Mouse (Mus musculus): ENCODE data around the gene Tut4. TPM values are rescaled to one million over a fixed set of nuclear protein-coding genes. Genes with fewer than 3 reads are reported as not detected.

Tut4 gene
- polyA plus RNA-seq, 1 experiment from 2014 or later = 41.5 TPM

- H3K36me3 ChIP-seq (ENCODE audit: control insufficient read depth, insufficient read depth, low read length) = no peaks in the 10 kb centered on the region
- ATAC-seq = no peak
- H3K9ac ChIP-seq (ENCODE audit: low read depth, low read length) = no peak overlapping the region
- no peaks in the 10 kb centered on the region for H3K9me3 ChIP-seq (ENCODE audit: control insufficient read depth, low read length)
- no peak overlapping the region for H3K4me3 ChIP-seq (ENCODE audit: low read length)
- no peaks in the 10 kb centered on the region for H3K27me3 ChIP-seq (replicated peaks; ENCODE audit: control insufficient read depth, insufficient read depth, low read length)
- H3K4me1 ChIP-seq (ENCODE audit: control insufficient read depth, insufficient read depth, low read depth, low read length) = no peaks in the 10 kb centered on the region
- H3K27ac ChIP-seq (ENCODE audit: low read depth, low read length) = no peak overlapping the region
- WGBS = 84% methylated on average over 2 of the region's 2 CpGs
- no peak overlapping the region for H3K4me2 ChIP-seq (ENCODE audit: low read length)
Measured at GRCm38 (mm10) chr4:108473586-108473985, 14.4 kb downstream of the Tut4 start.

GRCm38 (mm10) chr4:108482776-108483175, 23.6 kb downstream of the Tut4 start:
- Histone ChIP-seq H3K9ac (ENCODE audit: low read depth, low read length) (no peak overlapping the region), H3K4me1 (ENCODE audit: control insufficient read depth, insufficient read depth, low read depth, low read length) (no peaks in the 10 kb centered on the region), H3K4me3 (ENCODE audit: low read length) (no peak overlapping the region), H3K27me3 (replicated peaks; ENCODE audit: control insufficient read depth, insufficient read depth, low read length) (no peaks in the 10 kb centered on the region), H3K36me3 (ENCODE audit: control insufficient read depth, insufficient read depth, low read length) (peaks cover 10% of the 10 kb centered on the region), H3K4me2 (ENCODE audit: low read length) (no peak overlapping the region), H3K9me3 (ENCODE audit: control insufficient read depth, low read length) (no peaks in the 10 kb centered on the region), H3K27ac (ENCODE audit: low read depth, low read length) (no peak overlapping the region)
- ATAC-seq = no peak

- Histone ChIP-seq H3K27me3 (replicated peaks; ENCODE audit: control insufficient read depth, insufficient read depth, low read length) (no peaks in the 10 kb centered on the region), H3K36me3 (ENCODE audit: control insufficient read depth, insufficient read depth, low read length) (peaks cover 10% of the 10 kb centered on the region), H3K9ac (ENCODE audit: low read depth, low read length) (no peak overlapping the region), H3K27ac (ENCODE audit: low read depth, low read length) (no peak overlapping the region), H3K4me2 (ENCODE audit: low read length) (no peak overlapping the region), H3K4me3 (ENCODE audit: low read length) (no peak overlapping the region), H3K4me1 (ENCODE audit: control insufficient read depth, insufficient read depth, low read depth, low read length) (no peaks in the 10 kb centered on the region), H3K9me3 (ENCODE audit: control insufficient read depth, low read length) (no peaks in the 10 kb centered on the region)
- WGBS = 88% methylated on average over 4 of the region's 4 CpGs
- ATAC-seq = no peak
Measured at GRCm38 (mm10) chr4:108484230-108484629, 25.0 kb downstream of the Tut4 start.

- ATAC-seq = no peak
- WGBS = 92% methylated on average over 2 of the region's 2 CpGs
- H3K4me3 ChIP-seq (ENCODE audit: low read length) = no peak overlapping the region
- H3K4me2 ChIP-seq (ENCODE audit: low read length) = no peak overlapping the region
- no peaks in the 10 kb centered on the region for H3K4me1 ChIP-seq (ENCODE audit: control insufficient read depth, insufficient read depth, low read depth, low read length)
- no peak overlapping the region for H3K9ac ChIP-seq (ENCODE audit: low read depth, low read length)
- no peaks in the 10 kb centered on the region for H3K9me3 ChIP-seq (ENCODE audit: control insufficient read depth, low read length)
- no peaks in the 10 kb centered on the region for H3K27me3 ChIP-seq (replicated peaks; ENCODE audit: control insufficient read depth, insufficient read depth, low read length)
- H3K36me3 ChIP-seq (ENCODE audit: control insufficient read depth, insufficient read depth, low read length) = peaks cover 17% of the 10 kb centered on the region
- H3K27ac ChIP-seq (ENCODE audit: low read depth, low read length) = no peak overlapping the region
Measured at GRCm38 (mm10) chr4:108503023-108503422, 43.8 kb downstream of the Tut4 start.

- H3K9ac ChIP-seq (ENCODE audit: low read depth, low read length) = no peak overlapping the region
- no peak overlapping the region for H3K4me2 ChIP-seq (ENCODE audit: low read length)
- H3K36me3 ChIP-seq (ENCODE audit: control insufficient read depth, insufficient read depth, low read length) = peaks cover 3% of the 10 kb centered on the region; the same call in 1 of the 2 replicates
- no peak overlapping the region for H3K4me3 ChIP-seq (ENCODE audit: low read length)
- H3K4me1 ChIP-seq (ENCODE audit: control insufficient read depth, insufficient read depth, low read depth, low read length) = no peaks in the 10 kb centered on the region
- no peaks in the 10 kb centered on the region for H3K27me3 ChIP-seq (replicated peaks; ENCODE audit: control insufficient read depth, insufficient read depth, low read length)
- H3K27ac ChIP-seq (ENCODE audit: low read depth, low read length) = no peak overlapping the region
- 89% methylated on average over 2 of the region's 2 CpGs for WGBS
- no peaks in the 10 kb centered on the region for H3K9me3 ChIP-seq (ENCODE audit: control insufficient read depth, low read length)
- ATAC-seq = no peak
Measured at GRCm38 (mm10) chr4:108539701-108540100, 80.5 kb downstream of the Tut4 start.

- Histone ChIP-seq H3K4me3 (ENCODE audit: low read length) (no peak overlapping the region), H3K27ac (ENCODE audit: low read depth, low read length) (no peak overlapping the region), H3K9ac (ENCODE audit: low read depth, low read length) (no peak overlapping the region), H3K9me3 (ENCODE audit: control insufficient read depth, low read length) (no peaks in the 10 kb centered on the region), H3K27me3 (replicated peaks; ENCODE audit: control insufficient read depth, insufficient read depth, low read length) (no peaks in the 10 kb centered on the region), H3K36me3 (ENCODE audit: control insufficient read depth, insufficient read depth, low read length) (peaks cover 43% of the 10 kb centered on the region), H3K4me2 (ENCODE audit: low read length) (no peak overlapping the region), H3K4me1 (ENCODE audit: control insufficient read depth, insufficient read depth, low read depth, low read length) (no peaks in the 10 kb centered on the region)
- WGBS = 70% methylated on average over 1 of the region's 1 CpGs
- ATAC-seq = no peak
Measured at GRCm38 (mm10) chr4:108565026-108565425, 105.8 kb downstream of the Tut4 start.

- Histone ChIP-seq H3K4me1 (ENCODE audit: control insufficient read depth, insufficient read depth, low read depth, low read length) (peaks cover 5% of the 10 kb centered on the region), H3K4me2 (ENCODE audit: low read length) (no peak overlapping the region), H3K4me3 (ENCODE audit: low read length) (no peak overlapping the region), H3K9me3 (ENCODE audit: control insufficient read depth, low read length) (no peaks in the 10 kb centered on the region), H3K27ac (ENCODE audit: low read depth, low read length) (no peak overlapping the region), H3K27me3 (replicated peaks; ENCODE audit: control insufficient read depth, insufficient read depth, low read length) (no peaks in the 10 kb centered on the region), H3K36me3 (ENCODE audit: control insufficient read depth, insufficient read depth, low read length) (peaks cover 32% of the 10 kb centered on the region), H3K9ac (ENCODE audit: low read depth, low read length) (no peak overlapping the region)
- no peak for ATAC-seq
- WGBS = 95% methylated on average over 3 of the region's 3 CpGs
Measured at GRCm38 (mm10) chr4:108572644-108573043, 113.4 kb downstream of the Tut4 start.

- Histone ChIP-seq H3K36me3 (ENCODE audit: control insufficient read depth, insufficient read depth, low read length) (peaks cover 9% of the 10 kb centered on the region), H3K27me3 (replicated peaks; ENCODE audit: control insufficient read depth, insufficient read depth, low read length) (no peaks in the 10 kb centered on the region), H3K4me2 (ENCODE audit: low read length) (peak within 1 kb of the TSS; percentile 98), H3K27ac (ENCODE audit: low read depth, low read length) (peak within 1 kb of the TSS; percentile 78), H3K9me3 (ENCODE audit: control insufficient read depth, low read length) (no peaks in the 10 kb centered on the region), H3K4me1 (ENCODE audit: control insufficient read depth, insufficient read depth, low read depth, low read length) (peaks cover 18% of the 10 kb centered on the region), H3K9ac (ENCODE audit: low read depth, low read length) (peak within 1 kb of the TSS; percentile 83), H3K4me3 (ENCODE audit: low read length) (peak within 1 kb of the TSS; percentile 89)
- under 1% methylated on average over 64 of the region's 64 CpGs for WGBS
- peak; percentile 99 for ATAC-seq
Measured at GRCm38 (mm10) chr4:108578840-108579742, 119.9 kb downstream of the Tut4 start, which contains the start of the genes Prpf38a and Orc1. TSS of gene Prpf38a (minus strand) at chr4:108579336. TSS of gene Orc1 (plus strand) at chr4:108579423.

- 2% methylated on average over 16 of the region's 16 CpGs for WGBS
- no peak for ATAC-seq
- H3K27ac ChIP-seq (ENCODE audit: low read depth, low read length) = no peak overlapping the region
Measured at GRCm38 (mm10) chr4:108579743-108580411, 120.7 kb downstream of the Tut4 start.

More at GRCm38 (mm10) chr4:108579743-108580411, 120.7 kb downstream of the Tut4 start:
- H3K4me2 ChIP-seq (ENCODE audit: low read length) = peak overlapping the region; percentile 98
- no peaks in the 10 kb centered on the region for H3K27me3 ChIP-seq (replicated peaks; ENCODE audit: control insufficient read depth, insufficient read depth, low read length)
- peaks cover 9% of the 10 kb centered on the region for H3K36me3 ChIP-seq (ENCODE audit: control insufficient read depth, insufficient read depth, low read length)
- H3K9me3 ChIP-seq (ENCODE audit: control insufficient read depth, low read length) = no peaks in the 10 kb centered on the region
- peaks cover 18% of the 10 kb centered on the region for H3K4me1 ChIP-seq (ENCODE audit: control insufficient read depth, insufficient read depth, low read depth, low read length)
- peak overlapping the region; percentile 89 for H3K4me3 ChIP-seq (ENCODE audit: low read length)
- no peak overlapping the region; the same call in 1 of the 2 replicates for H3K9ac ChIP-seq (ENCODE audit: low read depth, low read length)
